10 mouse cellular contexts compared by ENCODE assay signal in genomic region chr5:3300801-3301457, GRCm38 (mm10). TPM values are rescaled to one million over a fixed set of nuclear protein-coding genes. Genes with fewer than 3 reads are reported as not detected.
DNase-seq lines count a peak whose midpoint lies in the region; ATAC-seq and TF ChIP-seq lines count a peak whose summit lies in the region.
"Had no signal": no experiment of that assay in that cellular context is flagged by ENCODE, and none has a peak within 500 bp of the region (broad histone marks: within the 10 kb centered on the region; RNA-seq: fewer than 3 reads in every experiment).

No protein-coding gene starts in this region.

- H3K4me1 ChIP-seq in limb, embryonic 14.5 days (ENCODE audit: control insufficient read depth, insufficient read depth, low read length): no peaks in the 10 kb centered on the region
- H3K4me1 ChIP-seq in limb, embryonic 10.5 days: no peaks in the 10 kb centered on the region
- H3K4me1 ChIP-seq in lung, postnatal 0 days (ENCODE audit: insufficient read depth, low read depth, low read length): no peaks in the 10 kb centered on the region
- H3K4me1 ChIP-seq in midbrain, embryonic 11.5 days (ENCODE audit: control insufficient read depth, insufficient read depth, low read length): no peaks in the 10 kb centered on the region
- H3K4me1 ChIP-seq: stomach, embryonic 15.5 days had no signal

- no peak overlapping the region for H3K27ac ChIP-seq in limb, embryonic 14.5 days (replicated peaks; ENCODE audit: low read depth, low read length)
- H3K27ac ChIP-seq in limb, embryonic 10.5 days: no peak overlapping the region
- no peak overlapping the region for H3K27ac ChIP-seq in lung, postnatal 0 days (ENCODE audit: low read length)
- no peak overlapping the region for H3K27ac ChIP-seq in midbrain, embryonic 11.5 days (ENCODE audit: low read depth, low read length)
- H3K27ac ChIP-seq: stomach, embryonic 15.5 days had no signal

- no peak for ATAC-seq in limb, embryonic 14.5 days (ENCODE audit: low FRiP score, low read depth)
- peak; percentile 64 for ATAC-seq in lung, postnatal 0 days
- no peak for ATAC-seq in midbrain, embryonic 11.5 days (ENCODE audit: low FRiP score)
- ATAC-seq: forebrain, embryonic 14.5 days had no signal

- WGBS in limb, embryonic 14.5 days: 84% methylated on average over 12 of the region's 12 CpGs
- 94% methylated on average over 12 of the region's 12 CpGs for WGBS in limb, embryonic 10.5 days
- WGBS in lung, postnatal 0 days: 57% methylated on average over 12 of the region's 12 CpGs
- WGBS in midbrain, embryonic 11.5 days: 82% methylated on average over 12 of the region's 12 CpGs

- H3K36me3 ChIP-seq in limb, embryonic 14.5 days (ENCODE audit: control insufficient read depth, insufficient read depth, low read length): no peaks in the 10 kb centered on the region
- no peaks in the 10 kb centered on the region for H3K36me3 ChIP-seq in limb, embryonic 10.5 days
- no peaks in the 10 kb centered on the region for H3K36me3 ChIP-seq in lung, postnatal 0 days (ENCODE audit: insufficient read depth, low read length)
- H3K36me3 ChIP-seq in midbrain, embryonic 11.5 days (ENCODE audit: control insufficient read depth, insufficient read depth, low read length): no peaks in the 10 kb centered on the region
- H3K36me3 ChIP-seq: stomach, embryonic 15.5 days had no signal

- H3K4me3 ChIP-seq in limb, embryonic 14.5 days (replicated peaks; ENCODE audit: low read length): no peak overlapping the region
- H3K4me3 ChIP-seq in limb, embryonic 10.5 days: no peak overlapping the region
- H3K4me3 ChIP-seq in lung, postnatal 0 days (ENCODE audit: low read depth, low read length): no peak overlapping the region
- no peak overlapping the region for H3K4me3 ChIP-seq in midbrain, embryonic 11.5 days (ENCODE audit: low read depth, low read length)
- H3K4me3 ChIP-seq: stomach, embryonic 15.5 days had no signal

- no peak for TF ChIP-seq EP300 in lung, postnatal 0 days (IDR thresholded peaks at IDR 0.05)

- no peak overlapping the region for H3K9ac ChIP-seq in limb, embryonic 14.5 days (ENCODE audit: low read depth, low read length, severe bottlenecking)
- H3K9ac ChIP-seq in lung, postnatal 0 days (replicated peaks; ENCODE audit: low read depth): no peak overlapping the region
- no peak overlapping the region for H3K9ac ChIP-seq in midbrain, embryonic 11.5 days (ENCODE audit: low read length)
- H3K9ac ChIP-seq: stomach, embryonic 15.5 days had no signal

- no peaks in the 10 kb centered on the region for H3K9me3 ChIP-seq in limb, embryonic 14.5 days (ENCODE audit: control insufficient read depth, low read length)
- no peaks in the 10 kb centered on the region for H3K9me3 ChIP-seq in limb, embryonic 10.5 days (replicated peaks)
- H3K9me3 ChIP-seq in lung, postnatal 0 days (ENCODE audit: low read length): no peaks in the 10 kb centered on the region
- H3K9me3 ChIP-seq in midbrain, embryonic 11.5 days (ENCODE audit: control insufficient read depth, low read length): no peaks in the 10 kb centered on the region
- H3K9me3 ChIP-seq: stomach, embryonic 15.5 days had no signal

- no peak for TF ChIP-seq POLR2A in limb, embryonic 14.5 days (IDR thresholded peaks at IDR 0.05; ENCODE audit: borderline replicate concordance, extremely low read depth, insufficient read depth, insufficient read length)

- no peaks in the 10 kb centered on the region for H3K27me3 ChIP-seq in limb, embryonic 14.5 days (ENCODE audit: control insufficient read depth, insufficient read depth, low read length)
- no peaks in the 10 kb centered on the region for H3K27me3 ChIP-seq in limb, embryonic 10.5 days (ENCODE audit: low read depth, poor library complexity, severe bottlenecking)
- H3K27me3 ChIP-seq in lung, postnatal 0 days (replicated peaks; ENCODE audit: insufficient read depth, low read length): no peaks in the 10 kb centered on the region
- H3K27me3 ChIP-seq in midbrain, embryonic 11.5 days (ENCODE audit: control insufficient read depth, insufficient read depth, low read length): no peaks in the 10 kb centered on the region
- H3K27me3 ChIP-seq: stomach, embryonic 15.5 days had no signal

- peak; percentile 5 for DNase-seq in limb, embryonic 14.5 days (ENCODE audit: low spot score)
- DNase-seq in limb, embryonic 10.5 days (ENCODE audit: low spot score): no peak
- peak; percentile 43 for DNase-seq in adrenal gland, postnatal 14 days
- DNase-seq in lung, postnatal 0 days (ENCODE audit: low spot score): peak; percentile 36
- peak; percentile 62 for DNase-seq in thymus, postnatal 0 days (ENCODE audit: low spot score)
- DNase-seq in left cerebral cortex, adult 11 months (ENCODE audit: low spot score): no peak
- no peak for DNase-seq in kidney, postnatal 10 days
- DNase-seq in midbrain, embryonic 11.5 days (ENCODE audit: low spot score, missing footprints): no peak

- no peak overlapping the region for H3K4me2 ChIP-seq in limb, embryonic 14.5 days (replicated peaks; ENCODE audit: low read depth, low read length, severe bottlenecking)
- H3K4me2 ChIP-seq in lung, postnatal 0 days (replicated peaks; ENCODE audit: low read depth, low read length): no peak overlapping the region
- H3K4me2 ChIP-seq in midbrain, embryonic 11.5 days: no peak overlapping the region
- H3K4me2 ChIP-seq: stomach, embryonic 15.5 days had no signal

- no peak for TF ChIP-seq CTCF in lung, postnatal 0 days (IDR thresholded peaks at IDR 0.05)

RNA-seq across cellular contexts. Expression of gene Cdk6, which starts 40.4 kb away (rescaled TPM):
- polyA plus RNA-seq in limb, embryonic 14.5 days (2012; rRNA removed): 10.9 and 11.3 TPM in 2 replicates
- polyA plus RNA-seq in limb, embryonic 14.5 days (2014; fragmentation: Nextera tagmentation; extraction: Ambion mirVana): 23.8 and 27.9 TPM in 2 replicates
- polyA plus RNA-seq in limb, embryonic 10.5 days (2016; fragmentation: Nextera tagmentation; extraction: Ambion mirVana): 34.0 and 38.6 TPM in 2 replicates
- total RNA-seq in adrenal gland, postnatal 14 days (2021): 23.4 and 28.0 TPM in 2 replicates
- 19.7 and 27.7 TPM in 2 replicates for polyA plus RNA-seq in lung, postnatal 0 days (2015; fragmentation: Nextera tagmentation; extraction: Ambion mirVana)
- 44.6 and 61.5 TPM in 2 replicates for polyA plus RNA-seq in thymus, postnatal 0 days (2015; fragmentation: Nextera tagmentation; extraction: Ambion mirVana)
- 13.4 and 15.3 TPM in 2 replicates for polyA plus RNA-seq in midbrain, embryonic 11.5 days (2014; fragmentation: Nextera tagmentation; extraction: Ambion mirVana)

Comparison
In these comparisons a context has a peak if more than half of its experiments do, and no peak if none do; other contexts are left out.
1. DNase-seq: peak in limb, embryonic 14.5 days (single experiment), adrenal gland, postnatal 14 days (single experiment), lung, postnatal 0 days (single experiment) and thymus, postnatal 0 days (single experiment); none in limb, embryonic 10.5 days (single experiment), left cerebral cortex, adult 11 months (single experiment), kidney, postnatal 10 days (single experiment) and midbrain, embryonic 11.5 days (single experiment).